Comparison of ENCODE assay signal across 7 mouse cellular contexts in the genomic region with DNA sequence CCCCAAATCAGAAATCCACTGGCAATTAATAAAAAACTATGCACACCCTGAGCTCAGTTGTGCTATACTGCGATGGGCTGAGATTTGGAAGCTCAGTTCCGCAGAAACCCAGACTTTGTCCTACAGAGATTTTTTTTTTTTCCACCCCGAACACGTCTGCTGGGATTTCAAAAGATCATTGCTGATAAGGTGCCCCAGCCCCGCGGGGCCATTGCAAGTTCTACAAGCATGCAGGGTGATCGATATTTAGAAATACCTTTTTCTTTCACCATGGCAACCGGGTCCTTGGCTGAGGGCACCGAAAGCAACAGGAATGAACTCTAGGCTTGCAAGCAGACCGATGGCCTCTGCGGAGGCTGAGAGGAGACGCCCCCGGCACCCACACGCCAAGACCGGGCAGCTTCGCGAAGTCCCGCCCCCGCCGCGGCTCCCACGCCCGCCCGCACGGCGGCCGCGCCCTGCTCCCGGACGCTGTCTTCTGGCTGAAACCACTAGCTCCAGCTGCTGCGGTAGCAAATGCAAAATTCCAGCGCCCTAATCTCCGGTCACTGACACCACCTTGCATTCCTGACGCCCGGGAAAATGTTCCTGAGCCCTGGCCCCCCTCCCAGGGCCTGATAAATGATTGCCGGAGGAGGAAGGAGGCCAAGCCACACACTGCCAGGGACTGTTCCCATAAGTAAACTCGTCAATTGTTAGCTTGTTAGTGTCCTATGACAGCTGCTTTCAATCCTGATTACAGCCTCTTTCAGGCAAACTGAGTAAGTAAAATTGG.
DNase-seq lines count a peak whose midpoint lies in the region; ATAC-seq and TF ChIP-seq lines count a peak whose summit lies in the region.

No protein-coding gene starts in this region.

- peak; percentile 40; the same call in 1 of the 2 replicates for ATAC-seq in hindbrain, embryonic 15.5 days (ENCODE audit: low FRiP score, low read depth)

- H3K9me3 ChIP-seq in hindbrain, embryonic 15.5 days: no peaks in the 10 kb centered on the region
- H3K9me3 ChIP-seq in midbrain, embryonic 10.5 days (replicated peaks): no peaks in the 10 kb centered on the region

- TF ChIP-seq CTCF in gastrocnemius, adult 2 months (IDR thresholded peaks at IDR 0.05): peak; percentile 5; the same call in 1 of the 2 replicates

- H3K27me3 ChIP-seq in hindbrain, embryonic 15.5 days: peaks cover 4% of the 10 kb centered on the region; the same call in 1 of the 2 replicates
- H3K27me3 ChIP-seq in midbrain, embryonic 10.5 days (ENCODE audit: low read depth, poor library complexity, severe bottlenecking): peaks cover 43% of the 10 kb centered on the region

- peak; percentile 42 for DNase-seq in adipocyte (ENCODE audit: low spot score)
- DNase-seq in cerebellum, adult 9-11 months: peak; percentile 81
- peak; percentile 86 for DNase-seq in gastrocnemius, adult 2 months
- DNase-seq in left cerebral cortex, postnatal 36 days (ENCODE audit: low spot score in 2 of 2): peak; percentile 61 to 66
- peak; percentile 59 for DNase-seq in midbrain, embryonic 10.5 days (ENCODE audit: low spot score)
- peak; percentile 12 to 35 for DNase-seq in spleen, postnatal 10 days (ENCODE audit: low spot score in 2 of 2)

- H3K27ac ChIP-seq in gastrocnemius, adult 2 months: peak overlapping the region; percentile 78
- peak overlapping the region; percentile 72 for H3K27ac ChIP-seq in hindbrain, embryonic 15.5 days (replicated peaks)
- peak overlapping the region; percentile 70 for H3K27ac ChIP-seq in midbrain, embryonic 10.5 days (replicated peaks)

- intact Hi-C loops in gastrocnemius, adult 2 months (cut with DNase I): loop anchor here (5.0 kb wide), 1 partner anchor 65 kb away; no protein-coding TSS in a partner anchor
- intact Hi-C loops in left cerebral cortex, postnatal 36 days (cut with DNase I): loop anchor here (5.0 kb wide), 2 partner anchors 35 to 40 kb away; no protein-coding TSS in a partner anchor

- H3K36me3 ChIP-seq in hindbrain, embryonic 15.5 days: no peaks in the 10 kb centered on the region
- no peaks in the 10 kb centered on the region for H3K36me3 ChIP-seq in midbrain, embryonic 10.5 days

- WGBS in hindbrain, embryonic 15.5 days: under 1% methylated on average over 37 of the region's 37 CpGs
- 3% methylated on average over 37 of the region's 37 CpGs for WGBS in midbrain, embryonic 10.5 days

- H3K4me2 ChIP-seq in hindbrain, embryonic 15.5 days: peak overlapping the region; percentile 88

- peaks cover 39% of the 10 kb centered on the region for H3K4me1 ChIP-seq in hindbrain, embryonic 15.5 days (replicated peaks)
- peaks cover 49% of the 10 kb centered on the region for H3K4me1 ChIP-seq in midbrain, embryonic 10.5 days

- H3K4me3 ChIP-seq in gastrocnemius, adult 2 months: peak overlapping the region; percentile 69
- peak overlapping the region; percentile 50 for H3K4me3 ChIP-seq in hindbrain, embryonic 15.5 days
- peak overlapping the region; percentile 61 for H3K4me3 ChIP-seq in midbrain, embryonic 10.5 days

- peak overlapping the region; percentile 50 for H3K9ac ChIP-seq in hindbrain, embryonic 15.5 days

Comparison
In these comparisons a context has a peak if more than half of its experiments do, and no peak if none do; other contexts are left out.
1. Peak in every context shown above with its lines: DNase-seq, ATAC-seq, H3K4me3 ChIP-seq and H3K27ac ChIP-seq.
2. DNase-seq: peak in every context shown above with its lines; median percentile 86 in gastrocnemius, adult 2 months; 81 in cerebellum, adult 9-11 months; 64 in left cerebral cortex, postnatal 36 days; 59 in midbrain, embryonic 10.5 days; 42 in adipocyte; 24 in spleen, postnatal 10 days.